14 mouse cellular contexts compared by ENCODE assay signal in the genomic region with DNA sequence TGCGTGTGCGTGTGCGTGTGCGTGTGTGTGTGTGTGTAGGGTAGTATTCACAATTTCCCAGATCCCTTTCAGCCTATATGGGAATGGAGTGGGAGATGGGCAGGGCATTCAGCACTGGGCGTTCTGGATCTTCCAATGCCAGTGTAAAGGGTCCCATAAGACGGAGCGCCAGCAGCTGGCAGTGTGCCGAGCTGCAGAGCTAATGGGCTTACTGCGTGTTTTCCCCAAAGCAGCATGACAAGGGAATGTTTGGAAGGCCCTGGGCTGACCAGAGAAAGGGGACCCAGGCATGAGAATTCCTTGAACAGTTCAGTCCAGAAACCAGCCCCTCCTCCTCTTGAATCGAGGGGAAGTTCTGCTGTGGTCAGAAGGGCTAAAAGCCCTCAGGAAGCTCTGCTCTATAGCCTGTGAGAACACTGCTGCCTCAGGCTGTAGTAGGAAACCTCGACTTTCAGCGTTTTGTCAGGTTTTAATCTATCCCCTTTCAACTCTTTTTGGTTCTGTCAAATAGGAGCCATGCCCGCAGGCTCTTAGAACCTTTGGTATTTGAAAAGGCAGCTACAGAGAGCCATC.
DNase-seq lines count a peak whose midpoint lies in the region; ATAC-seq and TF ChIP-seq lines count a peak whose summit lies in the region.
"Had no signal": no experiment of that assay in that cellular context is flagged by ENCODE, and none has a peak within 500 bp of the region (broad histone marks: within the 10 kb centered on the region; RNA-seq: fewer than 3 reads in every experiment).

No protein-coding gene starts in this region.

- no peaks in the 10 kb centered on the region for H3K36me3 ChIP-seq in embryonic facial prominence, embryonic 14.5 days (ENCODE audit: control insufficient read depth, insufficient read depth, low read length)
- no peaks in the 10 kb centered on the region for H3K36me3 ChIP-seq in embryonic facial prominence, embryonic 10.5 days (replicated peaks)
- H3K36me3 ChIP-seq in lung, embryonic 14.5 days (ENCODE audit: insufficient read depth), result no peaks in the 10 kb centered on the region
- H3K36me3 ChIP-seq: heart, embryonic 12.5 days had no signal

- no peaks in the 10 kb centered on the region for H3K27me3 ChIP-seq in embryonic facial prominence, embryonic 14.5 days (replicated peaks; ENCODE audit: control insufficient read depth, insufficient read depth, low read length)
- H3K27me3 ChIP-seq in embryonic facial prominence, embryonic 10.5 days (replicated peaks; ENCODE audit: low read depth, poor library complexity, severe bottlenecking), result no peaks in the 10 kb centered on the region
- no peaks in the 10 kb centered on the region for H3K27me3 ChIP-seq in lung, embryonic 14.5 days (ENCODE audit: insufficient read depth, low read length)
- H3K27me3 ChIP-seq: heart, embryonic 12.5 days had no signal

- ATAC-seq in embryonic facial prominence, embryonic 14.5 days (ENCODE audit: low read depth), result no peak
- ATAC-seq in lung, embryonic 14.5 days (ENCODE audit: insufficient read depth), result no peak

- H3K4me2 ChIP-seq in embryonic facial prominence, embryonic 14.5 days (ENCODE audit: low read depth, low read length), result no peak overlapping the region
- H3K4me2 ChIP-seq in lung, embryonic 14.5 days, result no peak overlapping the region
- H3K4me2 ChIP-seq: heart, embryonic 12.5 days; liver, embryonic 11.5 days had no signal

- DNase-seq in embryonic facial prominence, embryonic 14.5 days (ENCODE audit: low spot score), result peak; percentile 41
- DNase-seq in embryonic facial prominence, embryonic 10.5 days (ENCODE audit: low spot score), result no peak
- DNase-seq in lung, embryonic 14.5 days, result peak; percentile 63
- no peak for DNase-seq in lung, postnatal 14 days
- peak; percentile 47 for DNase-seq in right cerebral cortex, postnatal 4 days
- no peak for DNase-seq in right cerebral cortex, postnatal 25 days
- DNase-seq in thymus, postnatal 25 days, result no peak
- no peak for DNase-seq in Muller cell, postnatal 12 days (ENCODE audit: inconsistent ontology term)
- DNase-seq: adrenal gland, postnatal 14 days; gastrocnemius, postnatal 36 days; lung, postnatal 36 days; thymus, postnatal 36 days had no signal

- no peak overlapping the region for H3K9ac ChIP-seq in embryonic facial prominence, embryonic 14.5 days (ENCODE audit: low read depth, low read length)
- H3K9ac ChIP-seq in lung, embryonic 14.5 days, result no peak overlapping the region
- H3K9ac ChIP-seq: heart, embryonic 12.5 days had no signal

- no peak overlapping the region for H3K27ac ChIP-seq in embryonic facial prominence, embryonic 14.5 days (replicated peaks; ENCODE audit: low read depth, low read length)
- no peak overlapping the region for H3K27ac ChIP-seq in embryonic facial prominence, embryonic 10.5 days (replicated peaks)
- no peak overlapping the region for H3K27ac ChIP-seq in lung, embryonic 14.5 days (ENCODE audit: low read depth)

- 71% methylated on average over 13 of the region's 13 CpGs for WGBS in embryonic facial prominence, embryonic 14.5 days
- WGBS in embryonic facial prominence, embryonic 10.5 days, result 72% methylated on average over 13 of the region's 13 CpGs
- 66% methylated on average over 13 of the region's 13 CpGs for WGBS in lung, embryonic 14.5 days

- no peaks in the 10 kb centered on the region for H3K4me1 ChIP-seq in embryonic facial prominence, embryonic 14.5 days (ENCODE audit: control insufficient read depth, insufficient read depth, low read length)
- 0 out of 2 replicates have a peak, but pooled peaks cover 5% of the 10 kb centered on the region for H3K4me1 ChIP-seq in embryonic facial prominence, embryonic 10.5 days
- 0 out of 2 replicates have a peak, but pooled peaks cover 3% of the 10 kb centered on the region for H3K4me1 ChIP-seq in lung, embryonic 14.5 days (ENCODE audit: insufficient read depth)
- H3K4me1 ChIP-seq: heart, embryonic 12.5 days had no signal

- no peak overlapping the region for H3K4me3 ChIP-seq in embryonic facial prominence, embryonic 14.5 days (ENCODE audit: low read depth, low read length)
- H3K4me3 ChIP-seq in embryonic facial prominence, embryonic 10.5 days, result no peak overlapping the region
- no peak overlapping the region for H3K4me3 ChIP-seq in lung, embryonic 14.5 days (ENCODE audit: low read depth, low read length)
- H3K4me3 ChIP-seq: heart, embryonic 12.5 days had no signal

- TF ChIP-seq CTCF in lung, embryonic 14.5 days (IDR thresholded peaks at IDR 0.05; ENCODE audit: low read depth), result no peak

- H3K9me3 ChIP-seq in embryonic facial prominence, embryonic 14.5 days (ENCODE audit: control insufficient read depth, low read length), result no peaks in the 10 kb centered on the region
- no peaks in the 10 kb centered on the region for H3K9me3 ChIP-seq in embryonic facial prominence, embryonic 10.5 days
- no peaks in the 10 kb centered on the region for H3K9me3 ChIP-seq in lung, embryonic 14.5 days (ENCODE audit: low read depth, low read length)
- H3K9me3 ChIP-seq: heart, embryonic 12.5 days had no signal

Comparison
In these comparisons a context has a peak if more than half of its experiments do, and no peak if none do; other contexts are left out.
1. DNase-seq: peak in embryonic facial prominence, embryonic 14.5 days (single experiment), lung, embryonic 14.5 days (single experiment) and right cerebral cortex, postnatal 4 days (single experiment); none in embryonic facial prominence, embryonic 10.5 days (single experiment), lung, postnatal 14 days (single experiment), right cerebral cortex, postnatal 25 days (single experiment), thymus, postnatal 25 days (single experiment) and Muller cell, postnatal 12 days (single experiment).